Comparison of ENCODE assay signal across 9 mouse cellular contexts in the genomic region with DNA sequence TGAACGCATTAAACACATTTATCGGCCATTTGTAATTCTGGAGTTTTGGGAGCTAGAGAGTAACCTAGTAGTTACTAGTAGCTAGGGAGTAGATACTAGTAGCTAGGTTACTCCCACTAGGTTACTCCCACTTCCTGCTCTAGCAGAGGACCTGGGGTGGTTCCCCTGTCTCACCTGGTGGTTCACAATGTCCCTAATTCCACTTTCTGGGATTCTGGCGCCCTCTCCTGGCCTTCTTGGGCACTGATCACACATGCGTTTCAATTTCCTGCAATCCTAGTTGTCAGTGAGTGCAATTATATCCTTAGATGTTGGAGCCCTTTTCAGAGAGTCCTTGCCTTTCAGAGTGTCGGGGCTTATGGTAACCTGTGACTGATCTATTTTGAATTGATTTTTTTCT. TPM values are rescaled to one million over a fixed set of nuclear protein-coding genes. Genes with fewer than 3 reads are reported as not detected.
DNase-seq lines count a peak whose midpoint lies in the region; ATAC-seq and TF ChIP-seq lines count a peak whose summit lies in the region.
"Had no signal": no experiment of that assay in that cellular context is flagged by ENCODE, and none has a peak within 500 bp of the region (broad histone marks: within the 10 kb centered on the region; RNA-seq: fewer than 3 reads in every experiment).

No protein-coding gene starts in this region.

- peak; percentile 3 for DNase-seq in heart, adult 8-10 months (ENCODE audit: low spot score)
- DNase-seq in heart, postnatal 25 days (ENCODE audit: low spot score), result no peak
- peak; percentile 38 to 44 for DNase-seq in B cell, adult 2 months
- DNase-seq in adrenal gland, adult 8-10 months, result peak; percentile 65
- DNase-seq in embryonic facial prominence, embryonic 10.5 days (ENCODE audit: low spot score), result peak; percentile 59
- peak; percentile 55 to 79 for DNase-seq in layer of hippocampus, adult 2 months (ENCODE audit: low spot score in 2 of 2)
- peak; percentile 45 for DNase-seq in thymus, postnatal 25 days

- 39% methylated on average over 5 of the region's 5 CpGs for WGBS in embryonic facial prominence, embryonic 10.5 days

- peak; percentile 87 for TF ChIP-seq CTCF in layer of hippocampus, adult 2 months (conservative IDR thresholded peaks at IDR 0.05)

- H3K4me1 ChIP-seq in embryonic facial prominence, embryonic 10.5 days, result peaks cover 15% of the 10 kb centered on the region

- H3K36me3 ChIP-seq in embryonic facial prominence, embryonic 10.5 days (replicated peaks), result no peaks in the 10 kb centered on the region
- H3K36me3 ChIP-seq: limb, embryonic 15.5 days had no signal

- peak; percentile 70 for ATAC-seq in megakaryocyte, adult 5-6 weeks (ENCODE audit: poor library complexity, severe bottlenecking)

- H3K4me3 ChIP-seq in embryonic facial prominence, embryonic 10.5 days, result no peak overlapping the region
- H3K4me3 ChIP-seq in layer of hippocampus, adult 2 months, result peak overlapping the region; percentile 39
- H3K4me3 ChIP-seq: limb, embryonic 15.5 days had no signal

- peaks cover 18% of the 10 kb centered on the region for H3K9me3 ChIP-seq in embryonic facial prominence, embryonic 10.5 days
- H3K9me3 ChIP-seq: limb, embryonic 15.5 days had no signal

- no peak overlapping the region for H3K27ac ChIP-seq in embryonic facial prominence, embryonic 10.5 days (replicated peaks)
- peak overlapping the region; percentile 55; the same call in 1 of the 2 replicates for H3K27ac ChIP-seq in layer of hippocampus, adult 2 months
- H3K27ac ChIP-seq: limb, embryonic 15.5 days had no signal

- intact Hi-C loops in heart, postnatal 25 days (cut with DNase I), result no loop called here

- peaks cover 58% of the 10 kb centered on the region for H3K27me3 ChIP-seq in embryonic facial prominence, embryonic 10.5 days (replicated peaks; ENCODE audit: low read depth, poor library complexity, severe bottlenecking)

RNA-seq across cellular contexts. Expression of a gene that starts 2.7 kb away (rescaled TPM):
- under 1 TPM in 1 of 4 experiments, not detected in 3; 0.16 TPM for total RNA-seq in heart, adult 8-10 months (2022)
- not detected for total RNA-seq in heart, postnatal 25 days (2021)
- 100 to 1,000 TPM in 2 of 4 experiments, 10 to 100 TPM in 2; 44.9 to 312 (median 173) TPM for total RNA-seq in adrenal gland, adult 8-10 months (2022)
- polyA plus RNA-seq in embryonic facial prominence, embryonic 10.5 days (2016; fragmentation: Nextera tagmentation; extraction: Ambion mirVana), result 0.09 and 0.11 TPM in 2 replicates
- 100 to 1,000 TPM; 221 to 228 TPM for total RNA-seq in layer of hippocampus, adult 2 months (2021)
- 0.07 TPM in 1 of 2 replicates, not detected in the other for total RNA-seq in megakaryocyte, adult 5-6 weeks (2015)
- 0.15 TPM in 1 of 2 replicates, not detected in the other for total RNA-seq in megakaryocyte, adult 5-6 weeks (2017)

RNA-seq across cellular contexts. Expression of a gene that starts 42.5 kb away (rescaled TPM):
- 10 to 100 TPM; 24.1 to 25.4 (median 24.9) TPM for total RNA-seq in heart, adult 8-10 months (2022)
- 10 to 100 TPM; 19.4 to 23.9 TPM for total RNA-seq in heart, postnatal 25 days (2021)
- 10 to 100 TPM; 53.3 to 64.1 (median 57.7) TPM for total RNA-seq in adrenal gland, adult 8-10 months (2022)
- 29.7 and 30.4 TPM in 2 replicates for polyA plus RNA-seq in embryonic facial prominence, embryonic 10.5 days (2016; fragmentation: Nextera tagmentation; extraction: Ambion mirVana)
- 10 to 100 TPM; 76.5 to 80.7 TPM for total RNA-seq in layer of hippocampus, adult 2 months (2021)
- 13.7 and 15.3 TPM in 2 replicates for total RNA-seq in megakaryocyte, adult 5-6 weeks (2015)
- 12.2 and 16.1 TPM in 2 replicates for total RNA-seq in megakaryocyte, adult 5-6 weeks (2017)

RNA-seq across cellular contexts. Expression of a gene that starts 42.6 kb away (rescaled TPM):
- total RNA-seq in heart, adult 8-10 months (2022), result 1 to 10 TPM; 5.1 to 9.6 (median 7.6) TPM
- total RNA-seq in heart, postnatal 25 days (2021), result 1 to 10 TPM; 7.1 TPM
- total RNA-seq in adrenal gland, adult 8-10 months (2022), result 10 to 100 TPM; 14.7 to 31.2 (median 24.7) TPM
- 52.7 and 56.8 TPM in 2 replicates for polyA plus RNA-seq in embryonic facial prominence, embryonic 10.5 days (2016; fragmentation: Nextera tagmentation; extraction: Ambion mirVana)
- 10 to 100 TPM; 15.7 to 17.1 TPM for total RNA-seq in layer of hippocampus, adult 2 months (2021)
- 22.4 and 30.9 TPM in 2 replicates for total RNA-seq in megakaryocyte, adult 5-6 weeks (2015)
- 27.3 and 38.4 TPM in 2 replicates for total RNA-seq in megakaryocyte, adult 5-6 weeks (2017)

Comparison
In these comparisons a context has a peak if more than half of its experiments do, and no peak if none do; other contexts are left out.
1. RNA of a gene that starts 2.7 kb away (total RNA-seq): 44.9 to 312 TPM in adrenal gland, adult 8-10 months and 221 to 228 TPM in layer of hippocampus, adult 2 months; 0.07 to 0.15 TPM in megakaryocyte, adult 5-6 weeks, 0.16 TPM in heart, adult 8-10 months and not detected in heart, postnatal 25 days; every median in the first group is over 10 times any median in the second.